Mouse (Mus musculus) erythroblast, adult 5-6 weeks (primary cell): ENCODE results near the gene Adamts7. TPM values are rescaled to one million over a fixed set of nuclear protein-coding genes. Genes with fewer than 3 reads are reported as not detected.

Experiments
- ATAC-seq: replicated peaks from 2 replicates; pipeline ENCODE4 v1.8.0; 2016; ENCODE audit warnings: moderate number of reproducible peaks, mild to moderate bottlenecking, moderate TSS enrichment, inconsistent platforms; ENCODE audit not compliant: poor library complexity, low FRiP score, severe bottlenecking
- total RNA-seq, 2 experiments: library from RNA; stranded (forward) in 1 of 2; stranded (reverse) in 1 of 2; fragments of 150-400 nt in 1 of 2; fragments of 200-764, 138-1000 nt in 1 of 2; gene quantifications; 2 replicates each; pipeline versions ENCODE4 v1.2.3 to v1.2.4; 2015 to 2017; ENCODE audit warnings: low replicate concordance in 2 of 2

The Adamts7 gene
- total RNA-seq, 2 experiments from 2014 or later, result not detected

- ATAC-seq, result peak; percentile 59
These were observed 88.3 kb downstream of the Adamts7 start for GRCm38 (mm10) chr9:90250964-90251750.

GRCm38 (mm10) chr9:90253181-90253580, 90.3 kb downstream of the Adamts7 start:
- no peak for ATAC-seq

- no peak for ATAC-seq
These were observed 93.1 kb downstream of the Adamts7 start for GRCm38 (mm10) chr9:90255844-90256405.

- ATAC-seq, result no peak
These were observed 94.4 kb downstream of the Adamts7 start for GRCm38 (mm10) chr9:90257220-90257619.

Other genes starting within 250 kb of the Adamts7 start
- 61.0 and 131 TPM in 2 replicates for gene Ctsh, start 108.9 kb upstream of the Adamts7 start, total RNA-seq (2015; ENCODE audit: low replicate concordance)
- gene Ctsh, start 108.9 kb upstream of the Adamts7 start, total RNA-seq (2017; ENCODE audit: low replicate concordance), result 25.6 and 30.1 TPM in 2 replicates
- 117 and 134 TPM in 2 replicates for gene Morf4l1, start 48.3 kb upstream of the Adamts7 start, total RNA-seq (2015; ENCODE audit: low replicate concordance)
- 130 and 153 TPM in 2 replicates for gene Morf4l1, start 48.3 kb upstream of the Adamts7 start, total RNA-seq (2017; ENCODE audit: low replicate concordance)
- 69.2 and 78.6 TPM in 2 replicates for gene Tbc1d2b, start 107.7 kb downstream of the Adamts7 start, total RNA-seq (2015; ENCODE audit: low replicate concordance)
- 76.9 and 83.4 TPM in 2 replicates for gene Tbc1d2b, start 107.7 kb downstream of the Adamts7 start, total RNA-seq (2017; ENCODE audit: low replicate concordance)